Mouse (Mus musculus) midbrain, embryonic 15.5 days (tissue): ENCODE results near the gene Rnf214. TPM values are rescaled to one million over a fixed set of nuclear protein-coding genes. Genes with fewer than 3 reads are reported as not detected.
"Not testable (repeated sequence)": the region's sequence is repeated elsewhere in the genome, so short reads cannot be mapped to it uniquely, and the experiment has no call there.

ENCODE experiments used
- ATAC-seq: fragments of 200-750 bp; cut with Nextera tagmentation; replicated peaks from 2 replicates; pipeline ENCODE4 v1.8.0; 2017; ENCODE audit warnings: moderate TSS enrichment
- H3K27ac ChIP-seq: fragments of 300-500 bp; sonication (generic); 2 replicates; pipeline ENCODE4 v1.5.1; 2015; ENCODE audit warnings: mild to moderate bottlenecking, inconsistent platforms
- H3K27me3 ChIP-seq: fragments of 300-500 bp; sonication (generic); replicated peaks from 2 replicates; pipeline ENCODE4 v1.6.1; 2015; ENCODE audit warnings: inconsistent platforms
- H3K36me3 ChIP-seq: fragments of 300-500 bp; sonication (generic); replicated peaks from 2 replicates; pipeline ENCODE4 v1.6.1; 2015; ENCODE audit warnings: inconsistent platforms
- H3K4me1 ChIP-seq: fragments of 300-500 bp; sonication (generic); 2 replicates; pipeline ENCODE4 v1.6.1; 2015; ENCODE audit warnings: inconsistent platforms
- H3K4me2 ChIP-seq: fragments of 300-500 bp; sonication (generic); 2 replicates; pipeline ENCODE4 v1.6.1; 2015; ENCODE audit warnings: inconsistent platforms, mild to moderate bottlenecking, moderate library complexity
- H3K4me3 ChIP-seq: fragments of 300-500 bp; sonication (generic); 2 replicates; pipeline ENCODE4 v1.5.1; 2015; ENCODE audit warnings: mild to moderate bottlenecking, inconsistent platforms
- H3K9ac ChIP-seq: fragments of 300-500 bp; sonication (generic); 2 replicates; pipeline ENCODE4 v1.6.1; 2015; ENCODE audit warnings: mild to moderate bottlenecking, inconsistent platforms
- H3K9me3 ChIP-seq: fragments of 300-500 bp; sonication (generic); 2 replicates; pipeline ENCODE4 v1.6.1; 2016; ENCODE audit warnings: inconsistent platforms
- WGBS: fragments of 180-500 bp; shearing (Covaris S2); methylation state at CpG from one replicate; pipeline ENCODE4 v1.1.7; 2015; ENCODE audit warnings: mixed read lengths; 5-methylcytosine and 5-hydroxymethylcytosine counted together
- polyA plus RNA-seq: library from polyadenylated mRNA; unstranded; fragments of >200 nt; fragmentation: Nextera tagmentation; extraction: Ambion mirVana; gene quantifications from 2 replicates; pipeline ENCODE4 v1.2.1, GENCODE M21; 2015

The Rnf214 gene
- polyA plus RNA-seq, 1 experiment from 2014 or later = 112 TPM

- Histone ChIP-seq H3K9me3 (no peaks in the 10 kb centered on the region), H3K4me2 (no peak overlapping the region), H3K4me1 (no peaks in the 10 kb centered on the region), H3K9ac (no peak overlapping the region), H3K4me3 (no peak overlapping the region), H3K36me3 (peaks cover 69% of the 10 kb centered on the region), H3K27me3 (no peaks in the 10 kb centered on the region), H3K27ac (no peak overlapping the region)
- 89% methylated on average over 7 of the region's 7 CpGs for WGBS
- no peak for ATAC-seq
These were observed 44.9 kb downstream of the Rnf214 start for GRCm38 (mm10) chr9:45861813-45862212.

DNA sequence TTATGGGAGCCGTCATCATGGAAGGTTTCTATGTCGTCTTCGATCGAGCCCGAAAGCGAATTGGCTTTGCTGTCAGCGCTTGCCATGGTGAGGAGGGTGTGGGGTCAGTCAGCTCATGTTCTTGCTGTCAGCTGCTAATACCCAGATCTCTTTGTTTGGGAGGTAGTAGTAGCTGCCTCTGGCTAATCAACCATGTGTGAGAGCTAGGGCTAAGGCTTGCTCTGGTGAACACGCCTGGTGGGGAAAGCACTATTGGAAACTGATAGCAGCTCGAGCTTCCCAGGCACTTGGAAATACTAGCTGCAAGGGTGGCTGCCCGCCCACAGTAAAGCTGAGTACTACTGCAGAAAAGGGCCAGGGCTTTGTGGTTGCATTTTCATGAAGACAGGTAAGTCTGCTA, 47.3 kb downstream of the Rnf214 start:
- H3K27ac ChIP-seq = no peak overlapping the region
- 93% methylated on average over 10 of the region's 10 CpGs for WGBS
- no peaks in the 10 kb centered on the region for H3K27me3 ChIP-seq
- no peak overlapping the region for H3K4me2 ChIP-seq
- no peak overlapping the region for H3K4me3 ChIP-seq
- no peaks in the 10 kb centered on the region for H3K4me1 ChIP-seq
- no peaks in the 10 kb centered on the region for H3K9me3 ChIP-seq
- H3K9ac ChIP-seq = no peak overlapping the region
- no peak for ATAC-seq
- peaks cover 68% of the 10 kb centered on the region for H3K36me3 ChIP-seq

DNA sequence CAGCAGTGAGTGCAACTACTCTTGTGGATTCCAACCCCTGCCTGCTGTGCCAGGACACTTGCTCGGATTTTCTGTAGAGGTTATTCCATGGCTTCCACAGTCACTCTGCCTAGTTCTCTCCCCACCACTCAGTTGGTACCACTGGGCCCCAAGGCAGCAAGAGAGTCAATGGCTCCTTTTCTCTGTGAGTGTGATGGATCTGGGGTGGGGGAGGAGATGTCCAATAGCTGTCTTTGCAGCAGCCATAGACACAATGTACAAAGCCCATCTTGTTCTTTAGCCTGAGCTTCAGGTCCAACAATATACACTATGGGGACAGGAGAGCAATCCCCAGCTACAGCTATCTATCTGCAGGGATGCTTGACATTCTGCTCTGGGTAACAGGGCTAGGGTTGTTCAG, 52.6 kb downstream of the Rnf214 start:
- H3K27me3 ChIP-seq = no peaks in the 10 kb centered on the region
- H3K9me3 ChIP-seq = no peaks in the 10 kb centered on the region
- peaks cover 37% of the 10 kb centered on the region for H3K36me3 ChIP-seq
- no peak overlapping the region for H3K4me2 ChIP-seq
- H3K27ac ChIP-seq = no peak overlapping the region
- no peak overlapping the region for H3K4me3 ChIP-seq
- ATAC-seq = no peak
- H3K9ac ChIP-seq = no peak overlapping the region
- WGBS = 81% methylated on average over 1 of the region's 1 CpGs
- peaks cover 10% of the 10 kb centered on the region for H3K4me1 ChIP-seq

- no peak for ATAC-seq
- H3K27ac ChIP-seq = no peak overlapping the region
- H3K36me3 ChIP-seq = peaks cover 34% of the 10 kb centered on the region
- no peaks in the 10 kb centered on the region for H3K9me3 ChIP-seq
- no peak overlapping the region for H3K4me2 ChIP-seq
- H3K4me1 ChIP-seq = peaks cover 10% of the 10 kb centered on the region
- 96% methylated on average over 2 of the region's 2 CpGs for WGBS
- H3K27me3 ChIP-seq = no peaks in the 10 kb centered on the region
- H3K9ac ChIP-seq = no peak overlapping the region
- no peak overlapping the region for H3K4me3 ChIP-seq
These were observed 53.0 kb downstream of the Rnf214 start for GRCm38 (mm10) chr9:45853695-45854094.

- H3K9ac ChIP-seq = no peak overlapping the region
- H3K9me3 ChIP-seq = no peaks in the 10 kb centered on the region
- H3K4me1 ChIP-seq = peaks cover 10% of the 10 kb centered on the region
- H3K4me2 ChIP-seq = no peak overlapping the region
- no peaks in the 10 kb centered on the region for H3K27me3 ChIP-seq
- no peak overlapping the region for H3K4me3 ChIP-seq
- ATAC-seq = no peak
- 97% methylated on average over 2 of the region's 2 CpGs for WGBS
- H3K36me3 ChIP-seq = peaks cover 16% of the 10 kb centered on the region
- no peak overlapping the region for H3K27ac ChIP-seq
These were observed 54.9 kb downstream of the Rnf214 start for GRCm38 (mm10) chr9:45851776-45852175.

DNA sequence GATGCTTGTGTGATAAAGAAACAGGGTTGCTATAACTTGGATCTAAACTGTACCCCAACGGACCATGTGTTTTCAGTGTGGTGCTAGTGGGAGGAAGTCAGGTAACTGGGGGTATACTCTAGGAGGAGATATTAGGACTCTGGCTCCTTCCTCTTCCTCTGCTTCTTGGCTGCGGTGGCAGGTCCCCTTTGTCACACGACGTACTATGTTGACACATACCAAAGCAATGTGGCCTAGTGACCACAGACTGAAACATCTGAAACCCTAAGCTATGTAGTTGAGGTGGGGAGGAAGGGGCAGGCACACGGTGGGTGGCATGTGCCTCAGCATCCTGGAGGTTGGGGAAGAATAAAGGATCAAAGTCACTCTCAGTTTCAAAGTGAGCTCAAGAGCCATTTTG, 55.4 kb downstream of the Rnf214 start:
- no peaks in the 10 kb centered on the region for H3K27me3 ChIP-seq
- 73% methylated on average over 5 of the region's 5 CpGs for WGBS
- H3K9ac ChIP-seq = no peak overlapping the region
- H3K4me2 ChIP-seq = no peak overlapping the region
- H3K36me3 ChIP-seq = peaks cover 16% of the 10 kb centered on the region
- no peaks in the 10 kb centered on the region for H3K9me3 ChIP-seq
- no peak overlapping the region for H3K4me3 ChIP-seq
- ATAC-seq = no peak
- H3K27ac ChIP-seq = no peak overlapping the region
- peaks cover 10% of the 10 kb centered on the region for H3K4me1 ChIP-seq

DNA sequence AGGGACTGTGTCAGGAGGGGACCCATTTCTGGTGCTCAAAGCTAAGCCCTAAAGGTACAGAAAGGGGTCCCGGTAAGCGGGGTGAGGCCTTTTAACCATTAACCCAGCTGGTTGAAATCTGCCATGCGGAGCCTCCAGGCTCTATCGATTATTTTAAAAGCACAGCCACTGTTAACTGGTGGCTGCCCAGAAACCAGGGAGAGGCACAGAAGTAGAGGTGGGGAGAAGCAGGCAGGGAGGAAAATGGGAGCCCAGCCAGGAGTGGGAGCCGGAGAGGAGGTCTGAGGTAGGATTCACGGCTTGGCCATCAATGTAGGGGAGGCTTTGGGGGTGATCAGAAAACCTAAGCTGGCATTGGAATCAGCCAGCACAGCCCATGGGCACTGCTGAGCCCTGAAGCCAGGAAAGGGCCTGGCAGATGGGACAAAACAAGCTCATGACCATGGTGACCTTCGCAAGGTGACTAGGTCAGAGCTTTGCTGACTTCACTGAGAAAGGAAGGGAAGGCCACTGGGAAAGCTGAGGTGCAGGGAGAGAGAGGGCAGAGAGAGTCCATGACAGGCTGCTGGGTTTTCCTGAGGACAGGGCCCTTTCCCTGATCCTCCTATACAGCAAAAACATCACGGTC, 56.1 kb downstream of the Rnf214 start:
- no peak overlapping the region for H3K4me2 ChIP-seq
- H3K9ac ChIP-seq = no peak overlapping the region
- WGBS = 86% methylated on average over 8 of the region's 8 CpGs
- H3K27ac ChIP-seq = peak overlapping the region; percentile 55
- H3K4me3 ChIP-seq = no peak overlapping the region
- H3K9me3 ChIP-seq = no peaks in the 10 kb centered on the region
- H3K4me1 ChIP-seq = peaks cover 10% of the 10 kb centered on the region
- H3K36me3 ChIP-seq = peaks cover 10% of the 10 kb centered on the region; the same call in 1 of the 2 replicates
- no peaks in the 10 kb centered on the region for H3K27me3 ChIP-seq
- no peak for ATAC-seq

- peak; percentile 56; the same call in 1 of the 2 replicates for ATAC-seq
- Histone ChIP-seq H3K4me2 (no peak overlapping the region), H3K36me3 (peaks cover 10% of the 10 kb centered on the region; the same call in 1 of the 2 replicates), H3K27me3 (no peaks in the 10 kb centered on the region), H3K4me3 (no peak overlapping the region), H3K4me1 (peaks cover 10% of the 10 kb centered on the region), H3K9me3 (no peaks in the 10 kb centered on the region), H3K9ac (no peak overlapping the region), H3K27ac (peak overlapping the region; percentile 55)
- WGBS = 63% methylated on average over 9 of the region's 9 CpGs
These were observed 56.9 kb downstream of the Rnf214 start for GRCm38 (mm10) chr9:45849528-45850408.

DNA sequence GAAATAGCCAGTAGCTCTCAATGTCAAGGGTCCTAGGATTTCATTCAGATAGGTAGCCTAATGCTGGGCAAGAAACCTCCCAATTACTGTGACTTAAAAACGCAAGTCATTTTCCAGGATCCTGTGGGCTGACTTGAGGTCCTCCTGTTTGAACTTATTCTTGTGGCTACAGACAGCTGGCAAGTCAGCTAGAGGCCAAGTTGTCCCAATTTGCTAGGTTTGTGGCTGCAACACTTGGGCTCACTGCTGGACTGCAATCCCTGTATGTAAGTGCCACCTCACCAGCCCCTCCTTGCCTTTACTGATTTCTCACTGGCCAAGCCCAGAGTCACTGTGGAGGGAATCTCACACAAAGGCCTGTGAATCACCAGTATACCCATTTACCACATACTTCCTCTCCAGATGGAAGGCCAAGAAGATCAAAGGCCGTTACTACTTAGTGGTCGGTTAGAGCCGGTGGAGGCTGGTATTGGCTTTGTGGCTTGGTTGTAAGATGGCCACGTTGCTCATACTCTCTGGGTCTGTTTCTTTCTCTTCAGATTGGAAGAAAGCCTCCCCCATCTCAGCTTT, 59.7 kb downstream of the Rnf214 start:
- no peaks in the 10 kb centered on the region for H3K9me3 ChIP-seq
- no peaks in the 10 kb centered on the region for H3K36me3 ChIP-seq
- H3K4me2 ChIP-seq = no peak overlapping the region
- H3K4me1 ChIP-seq = peaks cover 19% of the 10 kb centered on the region
- no peak for ATAC-seq
- WGBS = 90% methylated on average over 5 of the region's 5 CpGs
- no peak overlapping the region for H3K4me3 ChIP-seq
- H3K27me3 ChIP-seq = no peaks in the 10 kb centered on the region
- H3K27ac ChIP-seq = no peak overlapping the region
- H3K9ac ChIP-seq = no peak overlapping the region

GRCm38 (mm10) chr9:45846176-45846575, 60.5 kb downstream of the Rnf214 start:
- not testable (repeated sequence) for H3K27me3 ChIP-seq, ATAC-seq, H3K27ac ChIP-seq, H3K4me2 ChIP-seq, H3K9ac ChIP-seq, H3K9me3 ChIP-seq, H3K36me3 ChIP-seq, H3K4me3 ChIP-seq
- peaks cover 27% of the 10 kb centered on the region for H3K4me1 ChIP-seq
- WGBS = 80% methylated on average over 2 of the region's 2 CpGs

DNA sequence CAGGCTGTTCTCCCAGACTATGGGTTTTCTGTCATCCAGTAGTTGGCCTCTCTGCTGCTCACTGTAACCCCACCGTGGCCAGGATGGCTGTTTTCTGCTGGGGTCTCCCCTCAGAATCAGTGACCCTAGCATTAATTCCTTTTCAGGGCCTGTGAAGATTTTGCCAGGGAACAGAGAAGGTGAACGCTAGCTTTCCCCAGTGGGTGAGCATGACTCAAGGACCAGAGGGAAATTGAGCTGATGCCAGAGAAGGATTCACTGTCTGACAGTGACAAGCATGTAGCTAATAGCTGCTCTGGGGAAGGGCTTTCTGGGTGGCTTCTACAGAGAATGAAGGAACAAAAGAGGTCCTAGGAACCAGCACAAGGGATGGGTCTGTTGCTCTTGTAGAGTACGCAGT, 61.2 kb downstream of the Rnf214 start:
- H3K27ac ChIP-seq = no peak overlapping the region
- H3K9ac ChIP-seq = no peak overlapping the region
- ATAC-seq = no peak
- H3K27me3 ChIP-seq = no peaks in the 10 kb centered on the region
- no peaks in the 10 kb centered on the region for H3K9me3 ChIP-seq
- H3K4me2 ChIP-seq = no peak overlapping the region
- peaks cover 34% of the 10 kb centered on the region for H3K4me1 ChIP-seq
- H3K36me3 ChIP-seq = no peaks in the 10 kb centered on the region
- H3K4me3 ChIP-seq = no peak overlapping the region
- 76% methylated on average over 3 of the region's 3 CpGs for WGBS

GRCm38 (mm10) chr9:45843780-45844179, 62.9 kb downstream of the Rnf214 start:
- Histone ChIP-seq H3K4me1 (peaks cover 40% of the 10 kb centered on the region), H3K9me3 (no peaks in the 10 kb centered on the region), H3K36me3 (no peaks in the 10 kb centered on the region), H3K4me2 (no peak overlapping the region), H3K27ac (no peak overlapping the region), H3K27me3 (no peaks in the 10 kb centered on the region), H3K4me3 (no peak overlapping the region), H3K9ac (no peak overlapping the region)
- ATAC-seq = no peak
- WGBS = 89% methylated on average over 1 of the region's 1 CpGs
